Mouse (Mus musculus): ENCODE data around the gene Prx. TPM values are rescaled to one million over a fixed set of nuclear protein-coding genes. Genes with fewer than 3 reads are reported as not detected.

Gene Prx
- polyA plus RNA-seq, 1 experiment from 2014 or later: 5.2 TPM

DNA sequence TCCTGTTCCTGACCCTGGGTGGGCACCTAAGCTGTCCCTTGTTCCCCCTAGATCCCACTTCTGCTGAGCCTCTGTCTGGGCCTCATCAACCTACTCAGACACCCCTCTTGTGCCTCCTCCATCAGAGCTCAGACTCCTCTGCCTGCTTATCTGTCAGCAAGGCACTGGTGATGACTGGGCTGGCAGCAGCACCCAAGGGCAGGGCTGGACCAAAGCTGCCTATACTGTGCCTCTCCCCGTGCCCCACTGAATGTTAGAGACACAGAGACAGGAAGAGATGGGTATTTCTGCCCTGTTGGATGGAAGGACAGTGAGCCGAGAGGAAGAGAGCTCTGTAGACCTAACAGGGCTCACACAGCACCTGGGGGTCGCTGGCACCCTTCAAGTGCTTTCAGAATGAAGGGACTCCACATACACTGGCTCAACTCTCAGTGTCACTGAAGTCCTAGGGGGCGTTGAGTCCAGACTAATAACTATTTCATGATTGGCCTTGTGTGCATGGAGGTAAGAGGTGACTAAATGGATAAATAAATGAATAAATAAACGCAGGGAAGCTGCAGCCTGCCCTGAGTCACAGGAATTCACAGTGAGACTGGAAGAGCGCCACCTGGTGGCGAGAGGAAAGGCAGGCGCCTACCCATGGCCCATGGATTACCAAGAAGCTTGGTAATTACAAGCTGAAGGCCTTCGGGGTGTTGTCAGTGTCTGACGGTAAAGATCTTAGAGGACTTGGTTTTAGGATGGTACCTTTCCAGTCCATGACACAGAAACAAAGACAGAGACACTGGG, 27.1 kb downstream of the Prx start:
- Histone ChIP-seq H3K4me3 (no peak overlapping the region), H3K4me2 (no peak overlapping the region), H3K9ac (no peak overlapping the region), H3K27ac (no peak overlapping the region), H3K4me1 (0 out of 2 replicates have a peak, but pooled peaks cover 2% of the 10 kb centered on the region), H3K9me3 (no peaks in the 10 kb centered on the region), H3K36me3 (peaks cover 23% of the 10 kb centered on the region), H3K27me3 (no peaks in the 10 kb centered on the region)
- ATAC-seq (ENCODE audit: insufficient number of reproducible peaks, low FRiP score, low TSS enrichment, low read depth): no peak
- 23% methylated on average over 10 of the region's 10 CpGs for WGBS

DNA sequence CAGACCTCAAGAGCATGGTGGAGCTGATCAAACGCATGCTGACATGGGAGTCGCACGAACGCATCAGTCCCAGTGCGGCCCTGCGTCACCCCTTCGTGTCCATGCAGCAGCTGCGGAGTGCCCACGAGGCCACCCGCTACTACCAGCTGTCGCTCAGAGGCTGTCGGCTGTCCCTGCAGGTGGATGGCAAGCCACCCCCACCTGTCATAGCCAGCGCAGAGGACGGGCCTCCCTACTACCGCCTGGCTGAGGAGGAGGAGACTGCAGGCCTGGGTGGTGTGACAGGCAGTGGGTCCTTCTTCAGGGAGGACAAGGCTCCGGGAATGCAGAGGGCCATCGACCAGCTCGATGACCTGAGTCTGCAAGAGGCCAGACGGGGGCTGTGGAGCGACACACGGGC, 29.9 kb downstream of the Prx start:
- ATAC-seq (ENCODE audit: insufficient number of reproducible peaks, low FRiP score, low TSS enrichment, low read depth): no peak
- 76% methylated on average over 21 of the region's 21 CpGs for WGBS
- Histone ChIP-seq H3K9ac (no peak overlapping the region), H3K4me3 (no peak overlapping the region), H3K4me2 (no peak overlapping the region), H3K4me1 (0 out of 2 replicates have a peak, but pooled peaks cover 2% of the 10 kb centered on the region), H3K27me3 (no peaks in the 10 kb centered on the region), H3K9me3 (no peaks in the 10 kb centered on the region), H3K36me3 (peaks cover 48% of the 10 kb centered on the region), H3K27ac (no peak overlapping the region)

DNA sequence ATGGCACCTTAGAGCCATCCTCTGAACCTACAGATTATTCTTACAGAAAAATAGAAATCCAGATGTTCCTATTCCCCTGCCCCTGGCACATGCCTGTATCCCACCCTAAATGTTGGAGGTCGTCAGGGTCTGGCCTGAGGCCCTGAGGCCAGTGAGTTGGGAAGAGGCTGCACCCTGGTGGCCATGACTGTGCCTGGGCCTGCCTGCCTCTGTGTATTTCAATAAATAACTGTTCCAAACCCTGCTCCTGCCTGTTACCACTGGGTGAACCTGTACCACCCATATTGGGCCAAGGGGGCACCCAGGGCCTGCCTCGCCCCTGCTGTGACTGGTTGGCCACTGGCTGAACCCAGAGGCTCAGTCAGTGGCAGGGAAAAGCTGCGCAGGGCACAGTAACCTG, 31.8 kb downstream of the Prx start:
- WGBS: 76% methylated on average over 3 of the region's 3 CpGs

DNA sequence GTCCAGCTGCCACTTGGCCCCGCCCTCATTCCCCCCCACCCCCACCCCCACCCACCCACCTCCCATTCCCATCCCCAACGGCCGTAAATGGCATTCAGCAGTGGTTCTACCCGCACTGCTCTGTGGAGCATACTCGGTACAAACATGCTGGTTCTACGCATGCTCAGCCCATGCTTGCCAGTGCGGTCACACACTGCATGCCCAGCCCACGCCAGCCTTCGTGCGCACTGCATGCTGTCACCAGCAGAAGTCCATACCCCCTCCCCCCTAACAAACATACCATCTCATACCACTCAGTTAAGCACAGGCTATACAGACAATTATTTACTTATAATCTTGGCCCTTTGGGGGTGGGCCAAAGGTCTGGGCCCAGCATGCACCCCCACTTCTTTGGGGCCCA, 32.6 kb downstream of the Prx start:
- H3K36me3 ChIP-seq: peaks cover 70% of the 10 kb centered on the region
- H3K4me1 ChIP-seq: no peaks in the 10 kb centered on the region
- WGBS: 87% methylated on average over 10 of the region's 10 CpGs
- no peak overlapping the region for H3K4me2 ChIP-seq
- no peak overlapping the region for H3K4me3 ChIP-seq
- ATAC-seq (ENCODE audit: insufficient number of reproducible peaks, low FRiP score, low TSS enrichment, low read depth): no peak
- H3K9ac ChIP-seq: no peak overlapping the region
- H3K27me3 ChIP-seq: no peaks in the 10 kb centered on the region
- H3K27ac ChIP-seq: no peak overlapping the region
- H3K9me3 ChIP-seq: no peaks in the 10 kb centered on the region

More for the DNA sequence above, 31.8 kb downstream of the Prx start:
- no peak for ATAC-seq (ENCODE audit: insufficient number of reproducible peaks, low FRiP score, low TSS enrichment, low read depth)
- Histone ChIP-seq H3K4me1 (0 out of 2 replicates have a peak, but pooled peaks cover under 1% of the 10 kb centered on the region), H3K4me3 (no peak overlapping the region), H3K36me3 (peaks cover 62% of the 10 kb centered on the region), H3K9ac (no peak overlapping the region), H3K9me3 (no peaks in the 10 kb centered on the region), H3K27ac (no peak overlapping the region), H3K4me2 (no peak overlapping the region), H3K27me3 (no peaks in the 10 kb centered on the region)

DNA sequence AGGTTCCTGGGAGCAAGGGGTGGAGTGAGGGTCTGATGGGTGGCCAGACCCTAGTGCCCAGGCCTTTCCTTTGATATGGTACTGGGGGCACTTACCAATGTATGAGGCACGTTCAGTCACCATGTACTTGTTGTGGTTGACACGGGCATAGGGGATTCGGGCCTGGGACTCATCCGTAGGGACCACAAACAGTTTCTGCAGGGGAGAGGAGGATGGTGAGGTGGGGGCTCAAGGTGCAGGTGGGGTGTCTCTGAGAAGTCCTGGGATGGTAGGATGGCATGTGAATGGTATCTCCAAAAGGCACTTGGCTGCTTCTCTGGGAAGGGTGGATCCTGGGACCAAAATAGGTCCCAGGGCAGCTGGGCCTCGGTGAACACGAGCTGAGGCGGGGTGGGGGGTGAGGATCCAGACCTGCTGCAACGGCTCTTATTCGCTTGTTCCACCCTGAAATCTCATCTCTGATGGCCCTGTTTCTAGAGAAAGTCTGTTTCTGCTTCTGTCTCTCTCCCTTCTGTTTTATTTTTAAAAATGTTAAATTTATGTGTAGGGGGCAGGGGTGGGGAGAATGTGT, 33.4 kb downstream of the Prx start:
- Histone ChIP-seq H3K4me2 (no peak overlapping the region), H3K36me3 (peaks cover 79% of the 10 kb centered on the region), H3K4me1 (no peaks in the 10 kb centered on the region), H3K9ac (no peak overlapping the region), H3K27ac (no peak overlapping the region), H3K4me3 (no peak overlapping the region), H3K27me3 (no peaks in the 10 kb centered on the region), H3K9me3 (no peaks in the 10 kb centered on the region)
- no peak for ATAC-seq (ENCODE audit: insufficient number of reproducible peaks, low FRiP score, low TSS enrichment, low read depth)
- 95% methylated on average over 9 of the region's 9 CpGs for WGBS

DNA sequence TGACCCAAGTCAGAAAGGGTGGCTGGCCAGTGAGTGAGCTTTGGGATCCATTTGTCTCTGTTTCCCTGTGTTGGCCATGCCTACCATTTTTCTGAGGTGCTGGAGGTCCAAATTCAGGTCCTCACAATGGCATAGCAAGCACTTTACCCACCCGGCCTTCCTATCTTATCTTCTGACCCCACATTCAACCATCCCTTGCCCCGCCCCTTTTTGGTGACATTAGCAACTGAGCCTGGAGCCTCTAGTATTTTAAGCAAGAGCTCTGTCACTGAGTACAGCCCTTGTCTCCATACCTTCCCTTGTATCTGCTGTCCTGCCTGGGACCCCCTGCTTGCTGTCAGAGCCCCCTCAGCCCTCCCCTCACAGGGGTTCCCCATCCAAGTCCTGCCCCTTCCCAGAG, 36.3 kb downstream of the Prx start:
- H3K27me3 ChIP-seq: no peaks in the 10 kb centered on the region
- no peak overlapping the region for H3K9ac ChIP-seq
- 80% methylated on average over 2 of the region's 2 CpGs for WGBS
- H3K4me3 ChIP-seq: no peak overlapping the region
- ATAC-seq (ENCODE audit: insufficient number of reproducible peaks, low FRiP score, low TSS enrichment, low read depth): no peak
- H3K9me3 ChIP-seq: no peaks in the 10 kb centered on the region
- no peak overlapping the region for H3K4me2 ChIP-seq
- H3K36me3 ChIP-seq: peaks cover 86% of the 10 kb centered on the region
- no peaks in the 10 kb centered on the region; the same call in 1 of the 2 replicates for H3K4me1 ChIP-seq
- no peak overlapping the region for H3K27ac ChIP-seq

DNA sequence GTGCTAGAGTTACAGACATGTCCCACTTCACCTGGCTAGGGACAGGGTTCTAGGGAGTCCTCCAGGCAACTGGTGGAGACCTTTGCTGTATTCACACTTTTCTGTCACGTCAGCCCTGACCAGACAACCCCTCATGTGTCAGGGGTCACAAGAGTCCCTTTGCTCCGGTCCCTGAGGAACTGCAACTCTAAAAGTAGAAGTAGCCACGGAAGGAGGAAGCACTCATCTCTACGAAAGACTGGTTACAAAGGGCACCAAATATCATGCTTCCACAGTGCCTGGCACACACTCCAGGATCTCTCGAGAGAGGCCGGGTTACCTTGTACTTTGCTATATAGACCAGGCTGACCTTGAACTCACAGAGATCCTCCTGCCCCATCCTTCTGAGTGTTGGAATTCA, 37.5 kb downstream of the Prx start:
- H3K9me3 ChIP-seq: no peaks in the 10 kb centered on the region
- H3K27me3 ChIP-seq: no peaks in the 10 kb centered on the region
- H3K4me3 ChIP-seq: no peak overlapping the region
- H3K4me1 ChIP-seq: peaks cover 8% of the 10 kb centered on the region
- 87% methylated on average over 6 of the region's 6 CpGs for WGBS
- no peak for ATAC-seq (ENCODE audit: insufficient number of reproducible peaks, low FRiP score, low TSS enrichment, low read depth)
- no peak overlapping the region for H3K27ac ChIP-seq
- H3K36me3 ChIP-seq: peaks cover 79% of the 10 kb centered on the region
- no peak overlapping the region for H3K4me2 ChIP-seq
- H3K9ac ChIP-seq: no peak overlapping the region

DNA sequence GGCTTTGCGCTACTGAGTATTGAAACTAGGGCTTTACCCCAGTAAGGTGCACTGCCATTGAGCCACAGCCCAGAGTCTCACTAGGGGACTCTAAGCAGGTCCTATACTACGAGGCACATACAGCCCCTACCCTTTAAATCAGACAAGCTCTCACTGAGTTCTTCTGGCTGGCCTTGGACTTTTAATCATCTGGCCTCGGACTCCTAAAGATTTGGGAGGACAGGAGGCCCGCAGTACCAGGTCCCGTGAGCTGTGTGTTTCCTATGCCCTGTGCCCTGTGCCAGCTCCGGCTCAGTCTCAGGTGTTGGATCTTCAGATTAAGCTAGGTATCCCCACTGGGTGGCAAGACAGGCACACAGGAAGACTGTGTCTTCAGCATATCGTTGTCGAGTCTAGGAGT, 38.9 kb downstream of the Prx start:
- Histone ChIP-seq H3K27ac (no peak overlapping the region), H3K9me3 (no peaks in the 10 kb centered on the region), H3K4me2 (no peak overlapping the region), H3K9ac (no peak overlapping the region), H3K4me3 (no peak overlapping the region), H3K4me1 (peaks cover 17% of the 10 kb centered on the region), H3K27me3 (no peaks in the 10 kb centered on the region), H3K36me3 (peaks cover 66% of the 10 kb centered on the region)
- ATAC-seq (ENCODE audit: insufficient number of reproducible peaks, low FRiP score, low TSS enrichment, low read depth): no peak
- WGBS: 78% methylated on average over 8 of the region's 8 CpGs

DNA sequence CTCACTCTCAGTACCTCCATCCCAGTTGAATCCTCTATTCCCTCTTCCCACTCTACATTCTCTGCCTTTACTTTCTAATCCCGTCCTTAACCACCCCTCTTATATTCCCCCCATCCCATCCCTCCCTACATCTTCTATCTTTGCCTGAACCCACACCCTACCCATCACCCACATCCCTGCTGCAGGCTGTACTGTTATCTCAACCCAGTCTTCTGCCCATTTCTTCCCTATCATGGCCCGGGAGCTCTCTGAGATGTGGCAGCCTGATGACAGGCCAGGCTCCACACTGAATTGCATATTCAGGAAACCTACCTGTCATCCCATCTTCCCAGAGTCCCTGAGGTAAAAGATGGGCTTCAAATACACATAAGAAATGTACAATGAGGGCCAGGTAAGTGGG, 39.7 kb downstream of the Prx start:
- no peak overlapping the region for H3K27ac ChIP-seq
- peaks cover 19% of the 10 kb centered on the region for H3K4me1 ChIP-seq
- H3K4me3 ChIP-seq: no peak overlapping the region
- ATAC-seq (ENCODE audit: insufficient number of reproducible peaks, low FRiP score, low TSS enrichment, low read depth): no peak
- 92% methylated on average over 2 of the region's 2 CpGs for WGBS
- H3K9ac ChIP-seq: no peak overlapping the region
- H3K4me2 ChIP-seq: no peak overlapping the region
- H3K27me3 ChIP-seq: no peaks in the 10 kb centered on the region
- no peaks in the 10 kb centered on the region for H3K9me3 ChIP-seq
- peaks cover 58% of the 10 kb centered on the region for H3K36me3 ChIP-seq

DNA sequence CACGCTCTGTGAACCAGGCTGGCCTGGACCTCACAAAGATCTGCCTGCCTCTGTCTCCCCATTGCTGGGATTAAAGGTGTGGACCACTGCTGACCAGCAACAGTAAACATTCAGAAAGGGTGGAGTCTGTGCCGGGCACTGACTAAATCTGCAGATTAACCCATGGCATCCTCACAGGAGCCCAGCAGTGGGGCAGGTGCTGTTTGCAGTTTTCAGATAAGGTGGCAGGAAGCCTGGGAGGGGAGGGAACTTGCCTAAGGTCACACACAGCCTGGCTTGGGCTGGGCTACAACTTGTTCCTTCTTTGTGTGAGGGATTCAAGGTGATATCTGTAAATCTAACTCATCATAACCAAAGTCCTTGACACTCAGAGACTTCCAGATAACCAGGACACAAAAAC, 41.4 kb downstream of the Prx start:
- Histone ChIP-seq H3K4me3 (no peak overlapping the region), H3K27me3 (no peaks in the 10 kb centered on the region), H3K4me2 (no peak overlapping the region), H3K9me3 (no peaks in the 10 kb centered on the region), H3K4me1 (peaks cover 19% of the 10 kb centered on the region), H3K27ac (no peak overlapping the region), H3K36me3 (peaks cover 48% of the 10 kb centered on the region), H3K9ac (no peak overlapping the region)
- 77% methylated on average over 2 of the region's 2 CpGs for WGBS
- no peak for ATAC-seq (ENCODE audit: insufficient number of reproducible peaks, low FRiP score, low TSS enrichment, low read depth)

DNA sequence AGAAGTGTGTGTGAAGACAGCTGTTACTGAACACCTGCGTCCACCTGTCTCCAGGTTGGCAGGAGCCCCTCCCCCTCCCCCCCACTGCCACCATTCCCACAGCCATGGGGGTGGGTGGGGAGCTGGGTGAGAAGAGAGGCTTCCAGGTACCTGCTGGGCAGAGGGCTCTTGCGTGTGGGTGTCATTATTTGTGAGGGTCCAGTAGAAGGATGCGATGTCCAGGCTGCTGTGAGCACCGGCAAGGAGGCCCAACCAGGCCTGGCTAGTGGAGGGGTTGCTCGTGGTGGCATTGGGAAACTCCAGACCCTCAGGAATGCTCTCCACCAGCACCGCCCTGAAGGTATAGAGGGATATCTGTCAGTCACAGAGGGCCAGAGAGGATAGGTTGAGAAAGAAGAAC, 41.8 kb downstream of the Prx start:
- no peaks in the 10 kb centered on the region for H3K27me3 ChIP-seq
- no peak overlapping the region for H3K4me2 ChIP-seq
- no peaks in the 10 kb centered on the region for H3K9me3 ChIP-seq
- peaks cover 44% of the 10 kb centered on the region for H3K36me3 ChIP-seq
- peaks cover 19% of the 10 kb centered on the region for H3K4me1 ChIP-seq
- H3K9ac ChIP-seq: no peak overlapping the region
- no peak overlapping the region for H3K27ac ChIP-seq
- WGBS: 76% methylated on average over 6 of the region's 6 CpGs
- no peak for ATAC-seq (ENCODE audit: insufficient number of reproducible peaks, low FRiP score, low TSS enrichment, low read depth)
- no peak overlapping the region for H3K4me3 ChIP-seq

DNA sequence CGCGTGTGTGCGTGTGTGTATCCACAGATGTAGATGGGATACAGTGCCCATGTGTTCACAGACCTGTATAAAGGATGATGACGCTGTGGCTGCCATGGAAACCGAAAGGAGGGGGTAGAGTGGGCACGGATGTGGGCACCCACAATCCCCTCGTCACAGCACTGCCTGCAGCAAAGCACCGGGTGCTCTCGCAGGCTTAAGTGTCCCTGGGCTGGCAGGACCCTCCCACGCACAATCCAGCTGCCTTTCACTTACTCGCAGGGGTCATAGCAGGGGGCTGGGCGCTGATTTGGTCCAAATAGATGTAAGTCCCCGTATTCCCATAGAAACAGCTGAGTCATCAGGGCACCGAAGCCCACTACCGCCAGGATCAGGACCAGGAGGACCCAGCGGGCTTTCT, 42.3 kb downstream of the Prx start:
- WGBS: 77% methylated on average over 16 of the region's 16 CpGs
- peaks cover 19% of the 10 kb centered on the region for H3K4me1 ChIP-seq
- no peak overlapping the region for H3K4me3 ChIP-seq
- H3K27me3 ChIP-seq: no peaks in the 10 kb centered on the region
- no peaks in the 10 kb centered on the region for H3K9me3 ChIP-seq
- ATAC-seq (ENCODE audit: insufficient number of reproducible peaks, low FRiP score, low TSS enrichment, low read depth): no peak
- 0 out of 2 replicates have a peak overlapping the region, but pooled peaks have one; percentile 0 for H3K4me2 ChIP-seq
- no peak overlapping the region for H3K27ac ChIP-seq
- H3K9ac ChIP-seq: no peak overlapping the region
- H3K36me3 ChIP-seq: peaks cover 39% of the 10 kb centered on the region

All from limb, embryonic 15.5 days (tissue).